Mouse (Mus musculus): ENCODE data around the gene Card11.
A peak's percentile ranks its signal among the peaks of the same experiment; 100 is the strongest.

GRCm38 (mm10) chr5:140873039-140873551, 127.3 kb downstream of the Card11 start:
- TF ChIP-seq POLR2A (IDR thresholded peaks at IDR 0.05; ENCODE audit: insufficient read depth, low read depth, low read length) (no peak), CTCF (IDR thresholded peaks at IDR 0.05) (peak; percentile 31), EP300 (IDR thresholded peaks at IDR 0.05; ENCODE audit: insufficient read depth, low read depth, low read length) (no peak)

All from heart, adult 2 months (tissue).